Mouse (Mus musculus): ENCODE data around the gene Zfp324. TPM values are rescaled to one million over a fixed set of nuclear protein-coding genes. Genes with fewer than 3 reads are reported as not detected.

The Zfp324 gene
- polyA plus RNA-seq, 1 experiment from 2014 or later: 9.7 TPM

DNA sequence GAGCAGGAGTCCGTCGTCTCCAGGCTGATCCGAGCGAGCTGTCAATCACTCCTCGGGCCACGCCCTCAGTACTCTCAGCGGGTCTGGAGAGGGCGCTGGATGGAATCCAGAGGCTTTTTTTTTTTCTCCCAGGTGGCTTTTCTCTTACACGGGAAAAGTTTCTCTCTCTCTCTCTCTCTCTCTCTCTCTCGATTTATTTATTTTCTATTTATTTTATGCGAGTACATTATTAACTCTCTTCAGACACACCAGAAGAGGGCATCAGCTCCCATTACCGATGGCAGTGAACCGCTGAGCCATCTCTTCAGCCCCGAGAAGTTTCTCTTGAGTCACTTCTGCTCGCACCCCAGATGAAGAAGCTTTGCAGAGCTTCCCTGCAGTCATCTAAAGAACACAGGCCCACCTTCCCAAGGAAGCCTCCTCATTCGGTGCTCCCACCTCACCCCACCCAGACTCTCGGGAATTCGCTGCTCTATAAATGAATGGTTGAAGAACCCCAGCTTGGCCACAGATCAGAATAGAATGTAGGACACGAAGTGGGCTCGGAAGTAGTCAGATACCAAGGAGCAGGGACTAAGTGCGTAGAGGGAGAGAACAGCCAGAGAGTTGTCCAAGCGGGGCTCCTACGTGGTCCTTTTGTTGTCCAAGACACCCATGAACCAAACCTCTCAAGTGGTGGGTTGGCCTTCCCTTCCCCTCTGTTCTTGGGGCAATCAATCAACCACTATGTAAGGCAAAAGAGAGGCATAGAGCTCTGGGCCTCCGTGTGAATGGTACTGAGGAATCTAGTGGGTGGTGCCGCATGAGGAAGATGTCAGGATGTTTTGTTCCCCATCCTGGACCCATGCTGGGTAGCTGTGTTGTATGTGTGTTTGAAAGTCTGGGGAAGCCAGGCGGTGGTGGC, 44.6 kb downstream of the Zfp324 start, which contains the start of gene Zbtb45:
Zbtb45 (minus strand) TSS at position 30 of the 904 bp plus-strand sequence.
- Histone ChIP-seq H3K9me3 (ENCODE audit: control insufficient read depth, low read depth, low read length) (no peaks in the 10 kb centered on the region), H3K4me3 (ENCODE audit: low read depth, low read length) (peak within 1 kb of the TSS; percentile 49)
- no peak for ATAC-seq (ENCODE audit: insufficient number of reproducible peaks, insufficient read depth, low FRiP score, low read depth)

DNA sequence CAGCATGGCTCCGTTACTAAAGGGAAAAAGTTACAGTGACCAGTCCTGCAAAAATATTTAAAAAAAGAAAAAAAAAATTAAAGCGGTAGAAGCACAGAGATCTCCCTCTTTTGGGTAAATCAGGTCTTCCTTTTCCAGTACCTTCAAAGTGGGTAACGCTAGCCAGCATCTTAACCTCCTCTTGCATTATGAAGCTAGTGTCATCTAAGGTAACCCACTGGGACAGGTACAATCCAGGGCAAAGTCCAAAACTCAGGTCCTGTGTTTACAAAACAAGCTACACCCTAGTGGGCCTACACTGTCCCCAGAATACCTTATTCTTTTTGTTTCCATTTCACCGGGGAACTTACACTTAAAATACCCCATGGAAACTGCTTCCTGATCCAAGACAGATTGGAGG, 48.0 kb downstream of the Zfp324 start:
- Histone ChIP-seq H3K9me3 (ENCODE audit: control insufficient read depth, low read depth, low read length) (no peaks in the 10 kb centered on the region), H3K36me3 (ENCODE audit: control insufficient read depth, insufficient read depth, low read length) (no peaks in the 10 kb centered on the region), H3K9ac (replicated peaks; ENCODE audit: low read depth, low read length) (no peak overlapping the region), H3K4me1 (ENCODE audit: control insufficient read depth, insufficient read depth, low read length) (peaks cover 4% of the 10 kb centered on the region; the same call in 1 of the 2 replicates), H3K4me2 (replicated peaks; ENCODE audit: low read depth, low read length) (no peak overlapping the region), H3K27ac (ENCODE audit: low read length) (no peak overlapping the region), H3K4me3 (ENCODE audit: low read depth, low read length) (no peak overlapping the region), H3K27me3 (ENCODE audit: control insufficient read depth, insufficient read depth, low read length) (no peaks in the 10 kb centered on the region)
- no peak for ATAC-seq (ENCODE audit: insufficient number of reproducible peaks, insufficient read depth, low FRiP score, low read depth)
- 71% methylated on average over 4 of the region's 4 CpGs for WGBS

More for the DNA sequence above, 44.6 kb downstream of the Zfp324 start, which contains the start of gene Zbtb45:
- peaks cover 25% of the 10 kb centered on the region for H3K36me3 ChIP-seq (ENCODE audit: control insufficient read depth, insufficient read depth, low read length)
- H3K4me1 ChIP-seq (ENCODE audit: control insufficient read depth, insufficient read depth, low read length): peaks cover 8% of the 10 kb centered on the region; the same call in 1 of the 2 replicates
- peak within 1 kb of the TSS; percentile 57 for H3K9ac ChIP-seq (replicated peaks; ENCODE audit: low read depth, low read length)
- peak within 1 kb of the TSS; percentile 69 for H3K4me2 ChIP-seq (replicated peaks; ENCODE audit: low read depth, low read length)
- no peaks in the 10 kb centered on the region for H3K27me3 ChIP-seq (ENCODE audit: control insufficient read depth, insufficient read depth, low read length)
- H3K27ac ChIP-seq (ENCODE audit: low read length): peak within 1 kb of the TSS; percentile 89
- WGBS: 12% methylated on average over 26 of the region's 26 CpGs

DNA sequence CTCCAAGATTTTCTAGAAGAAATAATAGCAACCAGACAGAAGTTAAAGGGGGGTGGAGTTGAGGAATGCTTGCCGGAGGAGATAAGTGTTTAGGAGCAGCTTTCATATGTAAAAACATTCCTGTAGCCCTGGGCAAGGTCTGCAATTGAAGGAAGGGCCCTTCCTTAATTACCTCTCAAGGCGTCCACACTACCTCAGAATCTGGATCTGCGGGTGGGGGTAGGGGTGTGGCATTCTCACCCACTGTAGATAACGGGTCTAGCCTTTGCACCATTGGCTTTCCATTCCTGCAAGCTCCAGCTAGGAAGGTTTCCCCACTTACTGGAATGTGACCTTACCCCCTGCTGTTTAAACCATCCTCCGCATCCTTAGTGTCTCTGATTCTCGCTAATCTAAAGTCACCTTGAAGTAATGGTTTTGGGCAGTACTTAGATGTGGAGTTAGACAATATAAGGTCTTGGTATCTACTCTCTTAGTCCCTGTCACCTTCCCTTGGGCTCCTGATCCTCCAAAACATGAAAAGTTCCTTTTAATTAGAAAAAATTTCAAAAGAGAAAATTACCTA, 48.7 kb downstream of the Zfp324 start:
- Histone ChIP-seq H3K4me1 (ENCODE audit: control insufficient read depth, insufficient read depth, low read length) (peaks cover 4% of the 10 kb centered on the region; the same call in 1 of the 2 replicates), H3K4me2 (replicated peaks; ENCODE audit: low read depth, low read length) (no peak overlapping the region), H3K9me3 (ENCODE audit: control insufficient read depth, low read depth, low read length) (no peaks in the 10 kb centered on the region), H3K4me3 (ENCODE audit: low read depth, low read length) (no peak overlapping the region), H3K36me3 (ENCODE audit: control insufficient read depth, insufficient read depth, low read length) (no peaks in the 10 kb centered on the region), H3K9ac (replicated peaks; ENCODE audit: low read depth, low read length) (no peak overlapping the region), H3K27me3 (ENCODE audit: control insufficient read depth, insufficient read depth, low read length) (no peaks in the 10 kb centered on the region), H3K27ac (ENCODE audit: low read length) (no peak overlapping the region)
- no peak for ATAC-seq (ENCODE audit: insufficient number of reproducible peaks, insufficient read depth, low FRiP score, low read depth)
- 37% methylated on average over 6 of the region's 6 CpGs for WGBS

DNA sequence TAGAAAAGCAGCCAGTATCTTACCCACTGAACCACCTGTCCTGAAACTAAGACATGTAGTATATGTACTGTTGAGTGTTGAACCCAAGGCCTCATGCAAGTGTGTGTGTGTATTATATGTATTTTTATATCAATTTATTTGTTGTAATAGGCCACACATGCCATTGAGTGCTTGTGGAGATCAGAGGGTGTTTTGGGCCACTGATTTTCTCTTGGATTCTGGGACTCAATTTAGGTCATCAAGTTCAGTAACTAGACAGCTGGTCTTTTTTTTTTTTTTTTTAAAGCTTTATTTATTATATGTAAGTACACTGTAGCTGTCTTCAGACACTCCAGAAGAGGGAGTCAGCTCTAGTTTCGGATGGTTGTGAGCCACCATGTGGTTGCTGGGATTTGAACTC, 49.6 kb downstream of the Zfp324 start:
- WGBS: 88% methylated on average over 1 of the region's 1 CpGs
- H3K4me2 ChIP-seq (replicated peaks; ENCODE audit: low read depth, low read length): no peak overlapping the region
- H3K4me3 ChIP-seq (ENCODE audit: low read depth, low read length): no peak overlapping the region
- no peak overlapping the region for H3K27ac ChIP-seq (ENCODE audit: low read length)
- no peaks in the 10 kb centered on the region for H3K36me3 ChIP-seq (ENCODE audit: control insufficient read depth, insufficient read depth, low read length)
- H3K4me1 ChIP-seq (ENCODE audit: control insufficient read depth, insufficient read depth, low read length): peaks cover 4% of the 10 kb centered on the region; the same call in 1 of the 2 replicates
- no peaks in the 10 kb centered on the region for H3K27me3 ChIP-seq (ENCODE audit: control insufficient read depth, insufficient read depth, low read length)
- no peaks in the 10 kb centered on the region for H3K9me3 ChIP-seq (ENCODE audit: control insufficient read depth, low read depth, low read length)
- no peak for ATAC-seq (ENCODE audit: insufficient number of reproducible peaks, insufficient read depth, low FRiP score, low read depth)
- H3K9ac ChIP-seq (replicated peaks; ENCODE audit: low read depth, low read length): no peak overlapping the region

DNA sequence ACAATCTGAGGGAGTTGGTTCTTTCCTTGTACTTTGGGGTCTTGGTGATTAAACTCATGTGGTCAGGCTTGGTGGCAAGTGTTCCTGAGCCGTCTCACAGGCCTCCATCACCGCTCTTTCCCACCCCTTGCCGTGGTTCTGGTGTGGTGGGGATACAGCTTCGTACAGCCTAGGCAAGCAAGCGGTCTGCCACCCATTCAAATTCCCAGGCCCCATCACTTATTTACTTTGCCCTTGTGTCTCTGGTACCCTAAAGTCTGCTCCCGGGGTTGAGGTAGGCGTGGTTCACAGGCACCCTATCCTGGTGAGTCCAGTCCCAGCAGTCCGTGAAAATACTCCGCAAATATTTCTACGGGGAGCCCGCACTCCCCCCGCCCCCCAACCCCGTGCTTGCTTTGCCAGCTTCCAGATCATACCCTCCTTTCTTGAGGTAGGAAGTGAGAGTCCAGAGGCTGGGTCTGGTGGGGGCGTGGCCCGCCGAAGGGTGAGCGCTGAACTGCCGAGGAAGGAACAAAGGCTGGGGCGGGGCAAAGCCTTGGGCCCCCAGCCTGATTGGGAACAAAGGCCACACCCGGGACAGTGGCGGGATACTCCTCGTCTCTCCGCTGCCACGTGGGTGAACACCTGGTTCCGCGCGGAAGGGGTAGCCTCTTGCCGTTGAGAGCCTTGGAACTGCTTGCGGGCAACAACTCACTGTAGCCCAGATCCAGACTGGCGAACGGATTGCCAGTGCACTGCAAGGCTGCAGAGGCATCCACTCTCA, 57.3 kb downstream of the Zfp324 start:
- Histone ChIP-seq H3K27me3 (ENCODE audit: control insufficient read depth, insufficient read depth, low read length) (no peaks in the 10 kb centered on the region), H3K9ac (replicated peaks; ENCODE audit: low read depth, low read length) (peak overlapping the region; percentile 61), H3K4me3 (ENCODE audit: low read depth, low read length) (peak overlapping the region; percentile 91), H3K36me3 (ENCODE audit: control insufficient read depth, insufficient read depth, low read length) (peaks cover 27% of the 10 kb centered on the region), H3K4me2 (replicated peaks; ENCODE audit: low read depth, low read length) (peak overlapping the region; percentile 99), H3K4me1 (ENCODE audit: control insufficient read depth, insufficient read depth, low read length) (peaks cover 15% of the 10 kb centered on the region), H3K27ac (ENCODE audit: low read length) (peak overlapping the region; percentile 99), H3K9me3 (ENCODE audit: control insufficient read depth, low read depth, low read length) (no peaks in the 10 kb centered on the region)
- ATAC-seq (ENCODE audit: insufficient number of reproducible peaks, insufficient read depth, low FRiP score, low read depth): peak; percentile 74
- 3% methylated on average over 31 of the region's 31 CpGs for WGBS

Other genes starting within 250 kb of the Zfp324 start
- gene Vmn2r56, start 230.8 kb upstream of the Zfp324 start, polyA plus RNA-seq (2014; fragmentation: Nextera tagmentation; extraction: Ambion mirVana): not detected in 2 replicates
- gene Zscan18, start 162.2 kb upstream of the Zfp324 start, polyA plus RNA-seq (2014; fragmentation: Nextera tagmentation; extraction: Ambion mirVana): 8.2 and 10.5 TPM in 2 replicates
- 23.9 and 24.4 TPM in 2 replicates for gene Zfp329, start 147.0 kb upstream of the Zfp324 start, polyA plus RNA-seq (2014; fragmentation: Nextera tagmentation; extraction: Ambion mirVana)
- 29.9 and 35.7 TPM in 2 replicates for gene Zfp110, start 131.1 kb upstream of the Zfp324 start, polyA plus RNA-seq (2014; fragmentation: Nextera tagmentation; extraction: Ambion mirVana)
- gene Zfp128, start 84.7 kb upstream of the Zfp324 start, polyA plus RNA-seq (2014; fragmentation: Nextera tagmentation; extraction: Ambion mirVana): 4.5 and 4.6 TPM in 2 replicates
- gene Zscan22, start 68.0 kb upstream of the Zfp324 start, polyA plus RNA-seq (2014; fragmentation: Nextera tagmentation; extraction: Ambion mirVana): 22.4 and 23.0 TPM in 2 replicates
- 1,309 and 1,442 TPM in 2 replicates for gene Rps5, start 43.5 kb upstream of the Zfp324 start, polyA plus RNA-seq (2014; fragmentation: Nextera tagmentation; extraction: Ambion mirVana)
- gene Rnf225, start 38.4 kb upstream of the Zfp324 start, polyA plus RNA-seq (2014; fragmentation: Nextera tagmentation; extraction: Ambion mirVana): 0.97 and 1.4 TPM in 2 replicates
- 8.7 and 9.2 TPM in 2 replicates for gene Zfp446, start 12.0 kb downstream of the Zfp324 start, polyA plus RNA-seq (2014; fragmentation: Nextera tagmentation; extraction: Ambion mirVana)
- not detected in 2 replicates for gene Slc27a5, start 32.4 kb downstream of the Zfp324 start, polyA plus RNA-seq (2014; fragmentation: Nextera tagmentation; extraction: Ambion mirVana)
- gene Trim28, start 33.3 kb downstream of the Zfp324 start, polyA plus RNA-seq (2014; fragmentation: Nextera tagmentation; extraction: Ambion mirVana): 386 and 397 TPM in 2 replicates
- 21.3 and 21.8 TPM in 2 replicates for gene Zbtb45, start 44.2 kb downstream of the Zfp324 start, polyA plus RNA-seq (2014; fragmentation: Nextera tagmentation; extraction: Ambion mirVana)
- 150 and 157 TPM in 2 replicates for gene Chmp2a, start 69.0 kb downstream of the Zfp324 start, polyA plus RNA-seq (2014; fragmentation: Nextera tagmentation; extraction: Ambion mirVana)
- 56.6 and 59.6 TPM in 2 replicates for gene Ube2m, start 72.4 kb downstream of the Zfp324 start, polyA plus RNA-seq (2014; fragmentation: Nextera tagmentation; extraction: Ambion mirVana)
- 3.1 and 3.4 TPM in 2 replicates for gene Mzf1, start 88.9 kb downstream of the Zfp324 start, polyA plus RNA-seq (2014; fragmentation: Nextera tagmentation; extraction: Ambion mirVana)
- not detected in 2 replicates for gene Vmn1r85, start 129.3 kb downstream of the Zfp324 start, polyA plus RNA-seq (2014; fragmentation: Nextera tagmentation; extraction: Ambion mirVana)
- gene Vmn1r86, start 154.1 kb downstream of the Zfp324 start, polyA plus RNA-seq (2014; fragmentation: Nextera tagmentation; extraction: Ambion mirVana): not detected in 2 replicates
- not detected in 2 replicates for gene Vmn1r87, start 174.3 kb downstream of the Zfp324 start, polyA plus RNA-seq (2014; fragmentation: Nextera tagmentation; extraction: Ambion mirVana)
- not detected in 2 replicates for gene Vmn1r88, start 193.7 kb downstream of the Zfp324 start, polyA plus RNA-seq (2014; fragmentation: Nextera tagmentation; extraction: Ambion mirVana)
- gene Vmn1r89, start 247.2 kb downstream of the Zfp324 start, polyA plus RNA-seq (2014; fragmentation: Nextera tagmentation; extraction: Ambion mirVana): not detected in 2 replicates